Mouse (Mus musculus) midbrain, embryonic 11.5 days (tissue): ENCODE results near the gene Muc13. TPM values are rescaled to one million over a fixed set of nuclear protein-coding genes. Genes with fewer than 3 reads are reported as not detected.

Experiments
- ATAC-seq: fragments of 200-750 bp; cut with Nextera tagmentation; 2 replicates; pipeline ENCODE4 v1.8.0; 2017; ENCODE audit warnings: moderate TSS enrichment, moderate library complexity; ENCODE audit not compliant: low FRiP score
- DNase-seq: peaks from one replicate; pipeline ENCODE4 v3.0.0; 2015; ENCODE audit warnings: low spot score; ENCODE audit errors: missing footprints
- H3K27ac ChIP-seq: fragments of 300-500 bp; sonication (generic); 2 replicates; pipeline ENCODE4 v1.5.1; 2014; ENCODE audit warnings: low read depth, low read length
- H3K27me3 ChIP-seq: fragments of 300-500 bp; sonication (generic); 2 replicates; pipeline ENCODE4 v1.6.1; 2014; ENCODE audit warnings: mild to moderate bottlenecking, low read length, moderate library complexity, mixed read lengths; ENCODE audit not compliant: control insufficient read depth, insufficient read depth
- H3K36me3 ChIP-seq: fragments of 300-500 bp; sonication (generic); 2 replicates; pipeline ENCODE4 v1.6.1; 2014; ENCODE audit warnings: mild to moderate bottlenecking, low read length, moderate library complexity, mixed read lengths; ENCODE audit not compliant: control insufficient read depth, insufficient read depth
- H3K4me1 ChIP-seq: fragments of 300-500 bp; sonication (generic); 2 replicates; pipeline ENCODE4 v1.6.1; 2014; ENCODE audit warnings: low read length; ENCODE audit not compliant: control insufficient read depth, insufficient read depth
- H3K4me2 ChIP-seq: fragments of 300-500 bp; sonication (generic); 2 replicates; pipeline ENCODE4 v1.6.1; 2014; ENCODE audit warnings: mild to moderate bottlenecking, moderate library complexity
- H3K4me3 ChIP-seq: fragments of 300-500 bp; sonication (generic); 2 replicates; pipeline ENCODE4 v1.5.1; 2014; ENCODE audit warnings: low read depth, low read length
- H3K9ac ChIP-seq: fragments of 300-500 bp; sonication (generic); 2 replicates; pipeline ENCODE4 v1.6.1; 2014; ENCODE audit warnings: low read length
- H3K9me3 ChIP-seq: fragments of 300-500 bp; sonication (generic); 2 replicates; pipeline ENCODE4 v1.6.1; 2016; ENCODE audit warnings: low read length; ENCODE audit not compliant: control insufficient read depth
- WGBS: fragments of 180-500 bp; shearing (Covaris S2); extraction: QIAGEN DNeasy Blood & Tissue Kit; methylation state at CpG from one replicate; pipeline ENCODE4 v1.1.7; 2014; 5-methylcytosine and 5-hydroxymethylcytosine counted together
- polyA plus RNA-seq: library from polyadenylated mRNA; unstranded; fragments of >200 nt; fragmentation: Nextera tagmentation; extraction: Ambion mirVana; gene quantifications from 2 replicates; pipeline ENCODE4 v1.2.1, GENCODE M21; 2014

Gene Muc13
- polyA plus RNA-seq, 1 experiment from 2014 or later, result 0.10 TPM

GRCm38 (mm10) chr16:33795887-33796286 is 2.0 kb downstream of the Muc13 start:
- WGBS, result 88% methylated on average over 6 of the region's 6 CpGs
- Histone ChIP-seq H3K27ac (no peak overlapping the region), H3K9ac (no peak overlapping the region), H3K36me3 (no peaks in the 10 kb centered on the region), H3K4me2 (no peak overlapping the region), H3K4me1 (no peaks in the 10 kb centered on the region), H3K9me3 (no peaks in the 10 kb centered on the region), H3K4me3 (no peak overlapping the region), H3K27me3 (no peaks in the 10 kb centered on the region)
- DNase-seq (no peak), ATAC-seq (no peak)

GRCm38 (mm10) chr16:33796756-33797155 is 2.9 kb downstream of the Muc13 start:
- DNase-seq (no peak), ATAC-seq (no peak)
- 82% methylated on average over 3 of the region's 3 CpGs for WGBS
- Histone ChIP-seq H3K9me3 (no peaks in the 10 kb centered on the region), H3K4me1 (no peaks in the 10 kb centered on the region), H3K4me3 (no peak overlapping the region), H3K36me3 (no peaks in the 10 kb centered on the region), H3K4me2 (no peak overlapping the region), H3K27ac (no peak overlapping the region), H3K27me3 (no peaks in the 10 kb centered on the region), H3K9ac (no peak overlapping the region)

- Histone ChIP-seq H3K27me3 (no peaks in the 10 kb centered on the region), H3K9ac (no peak overlapping the region), H3K9me3 (no peaks in the 10 kb centered on the region), H3K36me3 (no peaks in the 10 kb centered on the region), H3K4me2 (no peak overlapping the region), H3K27ac (no peak overlapping the region), H3K4me3 (no peak overlapping the region), H3K4me1 (no peaks in the 10 kb centered on the region)
- WGBS, result 44% methylated on average over 5 of the region's 5 CpGs
- ATAC-seq (no peak), DNase-seq (peak; percentile 93)
Observed at GRCm38 (mm10) chr16:33797860-33798259, 4.0 kb downstream of the Muc13 start.

- no peaks in the 10 kb centered on the region for H3K9me3 ChIP-seq
- no peak overlapping the region for H3K4me3 ChIP-seq
- H3K4me1 ChIP-seq, result no peaks in the 10 kb centered on the region
- ATAC-seq (no peak), DNase-seq (no peak)
- H3K36me3 ChIP-seq, result no peaks in the 10 kb centered on the region
- H3K4me2 ChIP-seq, result no peak overlapping the region
- no peaks in the 10 kb centered on the region for H3K27me3 ChIP-seq
- H3K27ac ChIP-seq, result no peak overlapping the region
- 72% methylated on average over 3 of the region's 3 CpGs for whole genome bisulfite sequencing
- H3K9ac ChIP-seq, result no peak overlapping the region
Observed at GRCm38 (mm10) chr16:33810002-33810401, 16.2 kb downstream of the Muc13 start.

GRCm38 (mm10) chr16:33818413-33819165 is 24.8 kb downstream of the Muc13 start:
- WGBS, result 92% methylated on average over 7 of the region's 7 CpGs
- no peak overlapping the region for H3K9ac ChIP-seq
- H3K27me3 ChIP-seq, result no peaks in the 10 kb centered on the region
- H3K9me3 ChIP-seq, result no peaks in the 10 kb centered on the region
- H3K4me2 ChIP-seq, result no peak overlapping the region
- no peaks in the 10 kb centered on the region for H3K4me1 ChIP-seq
- DNase-seq (no peak), ATAC-seq (no peak)
- no peak overlapping the region for H3K4me3 ChIP-seq
- no peaks in the 10 kb centered on the region for H3K36me3 ChIP-seq
- no peak overlapping the region for H3K27ac ChIP-seq

- DNase-seq, result peak; percentile 99
- H3K4me1 ChIP-seq, result no peaks in the 10 kb centered on the region
Observed at GRCm38 (mm10) chr16:33820269-33821178, 26.7 kb downstream of the Muc13 start.

GRCm38 (mm10) chr16:33824603-33825002 is 30.8 kb downstream of the Muc13 start:
- ATAC-seq, result no peak
- H3K9ac ChIP-seq, result no peak overlapping the region
- H3K4me1 ChIP-seq, result peaks cover 5% of the 10 kb centered on the region; the same call in 1 of the 2 replicates
- H3K9me3 ChIP-seq, result no peaks in the 10 kb centered on the region
- H3K4me2 ChIP-seq, result no peak overlapping the region
- no peak overlapping the region for H3K4me3 ChIP-seq
- peaks cover 4% of the 10 kb centered on the region for H3K27me3 ChIP-seq
- WGBS, result 83% methylated on average over 6 of the region's 6 CpGs
- DNase-seq, result peak; percentile 86
- H3K27ac ChIP-seq, result no peak overlapping the region
- H3K36me3 ChIP-seq, result no peaks in the 10 kb centered on the region

More at GRCm38 (mm10) chr16:33820269-33821178, 26.7 kb downstream of the Muc13 start:
- no peak overlapping the region for H3K4me2 ChIP-seq
- no peak overlapping the region for H3K27ac ChIP-seq
- ATAC-seq, result peak; percentile 61; the same call in 1 of the 2 replicates
- H3K36me3 ChIP-seq, result no peaks in the 10 kb centered on the region
- no peaks in the 10 kb centered on the region for H3K9me3 ChIP-seq
- H3K27me3 ChIP-seq, result no peaks in the 10 kb centered on the region; the same call in 1 of the 2 replicates
- H3K9ac ChIP-seq, result no peak overlapping the region
- no peak overlapping the region for H3K4me3 ChIP-seq
- WGBS, result 21% methylated on average over 17 of the region's 17 CpGs

- Histone ChIP-seq H3K27me3 (peaks cover 20% of the 10 kb centered on the region), H3K4me3 (no peak overlapping the region), H3K4me2 (no peak overlapping the region), H3K4me1 (peaks cover 17% of the 10 kb centered on the region), H3K27ac (no peak overlapping the region), H3K36me3 (no peaks in the 10 kb centered on the region), H3K9ac (no peak overlapping the region), H3K9me3 (no peaks in the 10 kb centered on the region)
- ATAC-seq (no peak), DNase-seq (peak; percentile 79)
- 89% methylated on average over 7 of the region's 7 CpGs for WGBS
Observed at GRCm38 (mm10) chr16:33828496-33828895, 34.7 kb downstream of the Muc13 start.
